Mouse (Mus musculus): ENCODE results near the gene Cuedc1.

The Cuedc1 gene

DNA sequence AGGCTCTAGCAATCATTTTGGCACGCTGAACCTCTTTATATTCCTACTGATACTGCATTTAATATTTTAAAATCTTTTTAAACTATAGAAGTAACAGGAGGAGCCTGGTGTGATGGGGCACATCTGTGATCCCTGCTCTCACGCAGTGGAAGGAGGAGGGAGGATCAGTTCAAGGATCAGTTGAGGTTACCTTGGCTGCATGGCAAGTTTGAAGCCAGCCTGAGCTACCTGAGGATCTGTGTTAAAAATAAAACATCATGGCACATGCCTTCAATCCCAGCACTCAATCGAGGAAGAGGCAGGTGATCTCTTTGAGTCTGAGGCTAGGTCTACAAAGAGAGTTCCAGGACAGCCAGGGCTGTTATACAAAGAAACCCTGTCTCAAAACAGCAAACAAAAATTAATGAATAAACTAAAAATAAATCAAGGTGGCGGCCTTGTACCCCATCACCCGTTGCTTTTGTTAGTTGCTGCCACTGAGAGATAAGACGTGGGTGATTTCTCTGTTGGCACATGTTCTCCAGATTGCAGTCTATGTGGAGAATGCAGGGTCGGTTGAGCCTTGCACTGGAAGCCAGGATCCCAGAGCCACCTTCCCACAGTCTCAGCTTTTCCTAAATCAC lies 50.3 kb downstream of the Cuedc1 start:
- no peak for DNase-seq (ENCODE audit: low spot score in 2 of 2)

DNA sequence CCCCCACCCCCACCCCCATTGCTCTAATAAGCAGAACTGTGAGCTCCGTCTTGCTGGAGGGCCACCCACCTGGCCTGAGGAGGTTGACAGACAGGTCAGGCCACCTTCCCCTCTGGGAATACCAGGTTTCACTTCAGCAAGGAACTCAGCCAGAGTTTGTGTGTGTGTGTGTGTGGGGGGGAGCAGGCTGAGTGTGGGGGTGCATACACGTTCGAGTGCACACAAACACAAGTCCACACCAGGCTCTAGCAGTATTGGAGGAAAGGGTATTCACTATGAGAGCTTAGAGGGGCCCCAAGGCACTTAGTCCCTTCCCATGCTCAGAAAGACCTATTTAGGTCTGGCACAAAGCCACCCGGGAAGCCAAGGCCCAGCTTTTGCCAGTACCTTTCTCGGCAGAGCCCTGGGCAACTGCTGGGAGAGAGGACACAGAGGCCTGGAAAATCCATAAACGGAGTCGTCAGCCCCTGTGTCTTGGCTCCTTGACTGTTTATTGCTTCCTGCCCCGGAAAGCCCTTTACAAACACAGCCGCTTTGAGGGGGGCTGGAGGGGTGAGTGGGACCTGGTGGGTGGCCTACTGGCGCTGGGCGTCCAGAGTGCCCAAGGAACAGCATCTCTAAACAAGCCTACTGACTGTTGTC lies 50.9 kb downstream of the Cuedc1 start:
- no peak for DNase-seq (ENCODE audit: low spot score in 2 of 2)

DNA sequence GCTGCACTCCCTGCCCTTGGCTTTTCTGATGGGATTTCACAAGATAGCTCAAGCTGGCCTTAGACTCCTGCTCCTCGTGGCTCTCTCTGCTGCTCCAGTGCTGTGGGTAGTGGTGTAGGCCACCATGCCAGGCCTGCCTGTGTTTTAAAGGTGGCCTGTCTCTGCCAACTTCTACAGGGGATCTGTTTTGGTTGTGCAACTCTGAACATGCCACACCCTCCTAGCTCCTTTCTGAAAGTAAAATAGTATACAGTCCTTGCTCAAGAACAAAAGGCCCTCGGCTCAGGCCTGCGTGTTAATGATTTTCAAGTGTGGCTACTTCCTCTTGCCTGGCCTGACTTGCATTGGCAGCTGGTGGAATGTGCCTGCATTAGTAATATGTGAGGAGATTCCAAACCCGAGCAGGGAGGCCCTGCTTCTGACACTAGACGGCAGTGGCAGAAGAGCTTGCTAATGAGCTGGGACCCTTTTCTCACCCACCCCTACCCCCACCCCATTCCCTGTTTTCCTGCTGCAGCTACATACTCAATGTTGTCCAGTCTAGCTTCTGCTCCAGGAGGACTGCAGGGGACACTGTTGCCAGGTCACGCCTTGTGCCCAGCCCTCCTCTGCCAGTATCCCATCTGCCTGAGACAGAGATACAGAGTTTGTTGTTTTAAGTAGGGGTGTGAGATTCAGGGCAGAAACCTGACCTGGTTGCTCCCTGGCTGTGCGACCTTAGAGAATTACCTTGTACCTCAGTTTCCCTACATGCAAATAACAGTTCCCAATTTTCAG lies 53.7 kb downstream of the Cuedc1 start:
- DNase-seq (ENCODE audit: low spot score in 2 of 2), result no peak

DNA sequence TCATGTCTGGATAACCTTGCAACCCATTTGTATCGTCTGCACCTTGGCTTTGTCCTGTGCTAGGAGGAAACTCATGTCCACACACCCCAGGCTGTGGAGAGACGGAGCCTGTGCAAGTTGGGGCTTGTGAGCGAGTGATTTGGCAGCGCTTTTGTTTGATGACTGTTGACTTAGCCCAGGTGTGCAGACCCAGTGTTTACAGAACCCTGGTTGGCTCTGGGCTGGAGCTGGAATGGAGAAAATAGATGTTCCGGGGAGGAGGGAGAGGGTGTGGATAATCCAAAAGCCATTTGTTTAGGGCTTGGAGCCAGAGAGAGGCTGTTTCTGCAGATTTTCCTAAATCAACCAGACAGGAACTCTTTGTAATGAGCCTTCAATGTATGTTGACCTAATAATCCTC lies 56.0 kb downstream of the Cuedc1 start:
- no peak for DNase-seq (ENCODE audit: low spot score in 2 of 2)

DNA sequence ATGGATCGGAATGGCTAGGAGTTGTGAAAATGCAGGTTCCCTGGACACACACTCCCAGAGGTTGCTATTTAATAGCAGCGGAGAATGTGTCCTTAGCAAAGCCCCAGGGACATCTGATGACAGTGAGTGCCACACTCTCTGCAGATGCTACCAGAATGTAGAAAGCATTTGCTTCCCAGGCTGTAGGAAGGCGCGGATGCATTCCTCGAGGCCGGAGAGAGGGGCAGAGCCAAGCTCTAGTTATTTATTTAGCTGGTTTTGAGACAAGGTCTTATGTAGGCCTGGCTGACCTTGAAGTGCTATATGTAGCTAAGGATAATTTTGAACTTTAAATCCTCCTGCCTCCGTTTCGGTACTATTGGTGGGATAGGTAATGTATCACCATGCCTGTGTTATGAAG lies 56.6 kb downstream of the Cuedc1 start:
- DNase-seq (ENCODE audit: low spot score in 2 of 2), result no peak

DNA sequence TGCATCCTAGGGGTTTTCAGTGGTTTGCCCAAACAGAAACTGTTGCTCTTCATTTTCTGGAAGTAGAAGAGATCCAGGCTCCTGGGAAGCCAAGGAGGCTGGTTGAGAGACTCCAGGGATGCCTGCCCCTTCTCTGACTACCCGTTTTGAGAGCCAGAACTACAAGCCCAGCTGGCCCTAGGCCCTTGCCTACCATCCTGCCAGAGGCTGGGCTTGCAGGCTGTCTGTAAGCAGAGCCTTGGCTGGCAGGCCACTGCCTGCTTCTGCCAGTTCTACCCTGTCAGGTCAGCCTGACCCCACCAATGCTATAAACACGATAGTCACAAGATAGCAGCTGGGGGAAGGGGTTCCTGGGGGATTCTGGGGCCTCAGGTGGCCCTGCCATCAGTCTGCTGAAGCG lies 57.6 kb downstream of the Cuedc1 start:
- no peak for DNase-seq (ENCODE audit: low spot score in 2 of 2)

DNA sequence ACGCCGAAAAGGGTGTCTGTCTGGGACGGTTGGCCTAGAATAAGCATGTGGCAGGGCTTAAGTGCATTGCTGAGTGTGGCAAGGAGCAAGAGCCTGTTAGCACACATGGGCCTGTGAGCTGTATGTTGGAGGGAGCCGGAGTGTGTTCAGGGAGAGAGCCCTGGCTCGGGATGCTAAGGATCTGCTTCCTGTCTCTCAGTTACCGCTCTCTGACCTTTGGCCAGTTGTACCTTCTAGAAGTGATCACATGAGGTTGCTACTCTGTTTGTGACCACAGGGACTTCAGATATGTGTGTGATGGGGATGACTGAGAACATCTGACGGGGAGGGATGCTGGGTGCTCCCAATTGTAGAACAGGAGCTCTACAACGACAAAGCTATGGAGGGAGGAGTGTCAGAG lies 58.1 kb downstream of the Cuedc1 start:
- DNase-seq (ENCODE audit: low spot score in 2 of 2), result no peak

DNA sequence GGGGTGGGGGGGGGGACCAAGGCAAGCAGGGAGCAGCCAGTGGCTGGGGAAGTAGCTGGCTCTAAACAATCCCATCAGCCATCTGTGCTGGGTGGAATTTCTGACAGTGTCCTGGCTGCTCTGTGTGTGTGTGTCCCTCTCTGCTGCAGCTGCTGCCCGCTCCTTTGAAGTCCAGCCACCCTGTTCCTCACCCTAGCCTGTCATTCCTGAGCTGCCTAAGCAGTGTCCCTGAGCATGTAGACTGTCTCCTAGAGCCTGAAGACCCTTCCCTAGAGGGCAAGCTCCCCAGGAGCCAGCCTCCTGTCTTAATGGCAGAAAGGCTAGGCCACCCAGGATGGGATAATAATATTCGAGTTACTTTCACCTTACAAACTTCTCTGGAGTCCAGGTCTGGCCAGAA lies 58.5 kb downstream of the Cuedc1 start:
- no peak for DNase-seq (ENCODE audit: low spot score in 2 of 2)

DNA sequence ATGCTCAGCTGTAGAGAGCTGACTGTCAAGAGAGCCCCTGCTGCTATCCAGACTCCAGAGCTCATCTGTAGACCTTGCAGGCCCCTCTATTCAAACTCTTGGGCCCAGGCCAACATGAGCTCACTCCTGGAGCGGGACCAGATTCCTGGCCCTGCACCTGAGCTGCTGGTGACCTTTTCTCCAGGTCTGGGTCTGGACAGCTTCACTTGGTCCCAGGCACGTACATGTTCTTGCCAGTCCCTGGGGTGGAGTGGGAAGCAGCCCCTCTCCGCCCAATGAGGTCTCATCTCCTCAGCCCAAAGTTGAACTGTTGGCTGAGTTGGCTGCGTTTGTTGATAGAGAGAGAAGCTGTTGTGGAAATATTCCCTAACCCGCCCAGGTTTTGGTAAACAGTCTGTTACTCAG lies 61.0 kb downstream of the Cuedc1 start:
- DNase-seq (ENCODE audit: low spot score in 2 of 2), result no peak

DNA sequence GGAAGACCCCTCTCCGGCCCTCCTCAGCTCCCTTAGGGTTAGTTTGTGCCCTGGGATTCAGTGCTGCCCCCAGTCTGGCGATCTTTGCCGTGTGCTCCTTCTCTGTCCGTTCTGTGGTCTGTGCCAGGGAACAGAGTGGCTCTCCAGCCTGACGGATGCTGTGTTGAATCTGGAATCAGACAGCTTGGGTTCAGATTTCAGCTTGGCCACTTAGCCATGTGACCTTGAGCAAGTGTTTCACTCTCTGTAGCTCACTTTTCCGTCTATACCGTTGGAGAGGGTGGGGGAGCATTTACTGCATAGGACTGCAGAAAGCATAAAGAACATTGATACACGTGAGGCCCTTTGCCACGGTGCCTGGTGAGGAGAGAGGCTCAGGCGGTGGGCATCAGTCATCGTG lies 61.5 kb downstream of the Cuedc1 start:
- DNase-seq (ENCODE audit: low spot score in 2 of 2), result no peak

DNA sequence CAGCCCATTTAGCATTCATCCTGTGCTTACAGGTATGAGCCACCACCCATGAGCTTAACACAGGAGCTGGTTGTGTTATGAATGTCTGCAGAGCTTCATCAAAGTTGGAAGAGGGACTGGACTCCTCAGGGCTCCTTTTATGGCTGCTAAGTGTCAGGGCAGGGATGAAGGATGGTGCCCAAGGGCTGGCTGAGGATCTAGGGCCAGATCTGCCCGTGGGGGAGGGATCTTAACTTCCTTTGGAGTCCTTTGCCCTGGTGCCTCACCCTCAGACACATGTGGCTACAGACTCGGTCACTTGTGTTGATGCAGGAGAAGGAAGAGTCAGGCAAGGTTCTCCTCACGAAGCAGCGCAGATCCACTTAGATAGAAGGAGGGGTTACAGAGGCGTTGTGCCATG lies 62.5 kb downstream of the Cuedc1 start:
- DNase-seq (ENCODE audit: low spot score in 2 of 2), result no peak

DNA sequence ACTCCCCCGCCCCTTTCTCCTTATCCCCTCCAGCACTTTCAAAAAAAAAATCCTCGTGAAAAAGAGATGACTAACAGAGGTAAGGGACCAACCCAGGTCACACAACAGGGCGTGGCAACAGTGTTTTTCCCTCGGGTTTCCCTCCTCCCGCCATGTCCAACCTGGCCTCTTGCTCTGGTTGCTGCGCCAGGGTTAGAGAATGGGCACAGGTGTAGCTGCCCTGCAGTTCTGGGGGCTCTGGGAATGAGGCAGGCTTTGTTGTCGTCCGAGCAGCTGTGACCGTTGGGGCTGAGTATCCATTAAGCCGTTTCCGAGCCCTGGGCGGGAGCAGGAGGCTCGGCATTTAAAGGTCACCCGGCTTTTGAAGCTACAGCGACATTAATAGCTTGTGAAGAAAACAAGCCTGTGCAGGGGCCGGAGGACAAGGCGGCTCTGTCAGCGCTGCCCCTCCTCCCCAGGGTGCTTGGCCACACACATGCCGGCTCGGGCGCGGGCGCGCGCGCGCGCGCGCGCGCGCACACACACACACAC lies 63.3 kb downstream of the Cuedc1 start:
- DNase-seq (ENCODE audit: low spot score in 2 of 2), result no peak

DNA sequence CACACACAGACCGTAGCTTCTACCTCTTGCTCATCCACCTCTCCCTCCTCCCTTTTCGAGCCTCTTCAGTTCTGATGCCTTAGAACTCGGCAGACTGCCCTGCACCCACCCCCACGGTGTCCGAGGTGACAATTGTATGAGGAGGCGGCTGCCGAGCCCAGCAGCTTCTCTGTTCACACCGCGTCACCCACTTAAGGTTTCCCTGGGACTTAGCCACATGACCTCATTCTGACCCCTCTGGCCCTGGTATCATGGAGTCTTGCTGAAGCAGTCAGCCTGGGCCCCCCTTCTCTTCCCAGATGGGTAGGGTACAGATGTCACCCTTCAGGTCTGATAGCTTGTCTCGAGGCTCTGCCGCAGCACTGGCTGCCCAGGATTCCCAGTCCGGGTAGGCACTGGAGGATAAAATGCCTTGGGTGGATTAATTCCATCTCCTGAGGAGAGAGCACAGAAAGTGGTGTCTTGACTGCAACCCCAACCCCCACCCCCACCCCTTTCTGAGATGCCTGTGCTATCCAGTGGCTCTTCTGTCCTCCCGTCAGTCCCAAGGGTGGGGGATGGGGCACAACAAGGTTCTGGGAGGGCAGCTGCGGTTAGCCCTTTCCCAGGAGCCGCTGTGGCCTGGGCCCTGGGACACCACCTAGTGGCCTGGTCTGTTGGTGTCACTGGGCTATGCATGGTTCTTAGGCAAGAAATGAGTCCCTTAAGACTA lies 63.9 kb downstream of the Cuedc1 start:
- peak; percentile 61 to 70 for DNase-seq (ENCODE audit: low spot score in 2 of 2)

DNA sequence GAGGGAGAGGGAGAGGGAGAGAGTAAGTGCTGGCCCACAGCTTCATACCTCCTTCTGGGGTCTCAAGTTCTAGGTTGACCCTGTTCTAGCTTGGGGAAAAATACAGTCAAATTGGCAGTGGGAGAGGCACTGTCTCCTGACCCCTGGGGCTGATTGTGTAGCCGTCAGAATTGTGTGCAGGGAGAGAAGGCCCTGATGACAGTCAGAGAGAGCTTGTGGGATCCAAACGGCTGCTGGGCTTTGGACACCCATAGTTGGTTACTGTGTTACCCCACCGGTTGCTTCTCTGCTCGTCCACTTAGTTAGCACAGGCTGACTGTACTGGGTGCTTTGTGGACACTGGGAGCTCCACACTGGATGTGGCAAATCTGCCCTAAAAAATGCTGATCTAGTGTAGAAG lies 64.9 kb downstream of the Cuedc1 start:
- no peak for DNase-seq (ENCODE audit: low spot score in 2 of 2)

DNA sequence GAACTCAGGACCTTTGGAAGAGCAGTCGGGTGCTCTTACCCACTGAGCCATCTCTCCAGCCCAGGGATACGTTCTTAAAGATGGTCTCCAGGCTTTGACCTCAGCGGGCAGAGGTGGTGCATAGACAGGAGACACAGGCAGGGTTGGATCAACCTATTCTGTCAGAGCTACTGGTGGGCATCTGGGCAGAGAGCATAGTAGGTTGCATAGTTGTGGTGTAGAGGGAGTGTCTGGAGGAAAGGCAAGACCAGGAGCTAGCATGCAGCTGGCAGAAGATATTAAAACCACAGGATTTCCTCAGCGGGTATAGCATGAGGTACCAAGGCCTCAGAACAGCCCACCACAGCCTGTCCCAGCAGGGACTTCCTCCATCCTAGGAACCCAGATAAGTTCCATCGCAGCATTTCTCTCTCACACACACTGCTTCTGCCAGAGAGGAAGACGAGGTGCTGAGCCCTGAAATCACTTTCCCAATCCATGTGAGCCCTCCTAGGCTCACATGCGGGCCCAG lies 66.4 kb downstream of the Cuedc1 start:
- no peak for DNase-seq (ENCODE audit: low spot score in 2 of 2)

DNA sequence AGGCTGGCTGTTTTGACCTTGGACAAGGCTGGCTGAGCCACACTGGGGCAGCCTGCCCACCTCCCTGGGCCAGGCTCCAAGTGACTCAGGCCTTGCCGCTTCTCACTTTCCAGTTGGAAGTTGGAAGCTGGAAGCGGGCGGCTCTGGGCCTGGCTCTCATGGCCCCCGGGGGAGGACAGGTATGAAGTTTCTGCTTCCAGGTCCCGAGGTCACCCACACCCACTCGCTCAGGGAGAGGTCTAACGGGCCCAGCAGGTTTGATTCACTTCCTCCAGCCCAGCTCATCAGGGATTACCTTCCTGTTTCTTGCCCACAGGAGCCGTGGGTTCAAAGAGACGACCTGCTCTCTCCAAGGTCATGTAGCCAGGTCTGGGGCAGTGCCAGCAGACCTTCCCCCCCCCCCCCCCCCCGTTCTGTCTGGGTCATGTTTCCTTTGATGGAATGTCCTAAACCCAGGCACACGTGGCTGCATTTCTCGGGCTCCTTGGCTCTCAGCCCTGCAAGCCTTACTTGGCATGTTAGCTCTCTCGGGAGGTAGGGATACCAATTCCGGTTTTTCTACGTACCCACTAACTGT lies 67.0 kb downstream of the Cuedc1 start:
- no peak for DNase-seq (ENCODE audit: low spot score in 2 of 2)

DNA sequence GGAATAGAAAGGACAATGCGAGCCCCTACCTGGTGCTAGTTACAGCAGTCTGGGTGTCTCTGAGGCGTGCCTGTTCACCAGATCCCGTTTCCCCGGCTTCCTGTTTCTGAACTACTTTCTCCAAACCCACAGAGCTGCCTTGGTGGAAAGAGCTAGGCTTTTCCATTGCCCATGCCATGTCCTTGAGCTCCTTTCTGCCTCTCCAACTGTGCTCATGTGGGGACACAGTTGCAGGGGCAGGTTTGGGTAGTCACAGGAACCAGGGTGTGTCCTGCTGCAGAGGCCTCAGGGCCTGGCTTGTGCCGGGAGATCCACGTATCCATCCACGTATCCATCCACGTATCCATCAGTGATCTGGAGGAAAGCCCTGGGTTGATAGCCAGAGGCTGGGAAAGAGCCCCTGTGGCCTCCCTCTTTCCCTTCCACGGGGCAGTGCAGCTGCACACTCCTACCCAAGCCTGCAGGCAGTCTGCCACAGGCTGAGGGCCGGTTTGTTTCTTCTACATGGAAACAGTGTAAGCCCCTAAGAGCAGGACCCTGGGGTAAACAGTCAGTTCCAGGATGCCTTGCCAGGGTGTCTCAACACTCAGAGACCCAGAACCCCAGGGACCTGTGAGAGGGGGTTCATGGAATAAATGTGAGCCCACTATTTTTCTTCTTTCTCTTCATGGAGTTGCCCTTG lies 68.0 kb downstream of the Cuedc1 start:
- DNase-seq (ENCODE audit: low spot score in 2 of 2), result no peak

DNA sequence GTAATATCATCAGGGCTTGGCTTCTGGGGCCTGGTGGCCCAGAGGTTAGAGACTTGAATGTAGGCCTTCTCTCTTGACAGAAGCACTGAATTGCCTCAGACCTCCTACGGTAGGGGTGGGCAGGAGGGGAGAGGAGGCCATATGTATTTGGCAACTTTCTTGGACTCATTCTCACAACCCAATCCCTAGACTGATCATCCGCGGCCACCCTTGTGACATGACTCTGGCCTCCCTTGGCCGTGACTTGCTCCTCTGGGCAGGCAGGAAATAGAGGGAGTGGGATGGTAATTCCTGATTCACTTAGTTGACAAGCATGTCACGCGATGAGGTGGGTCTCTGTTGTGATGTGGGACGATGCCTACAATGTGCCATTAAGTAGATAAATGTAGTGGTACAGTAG lies 68.6 kb downstream of the Cuedc1 start:
- DNase-seq (ENCODE audit: low spot score in 2 of 2), result no peak

DNA sequence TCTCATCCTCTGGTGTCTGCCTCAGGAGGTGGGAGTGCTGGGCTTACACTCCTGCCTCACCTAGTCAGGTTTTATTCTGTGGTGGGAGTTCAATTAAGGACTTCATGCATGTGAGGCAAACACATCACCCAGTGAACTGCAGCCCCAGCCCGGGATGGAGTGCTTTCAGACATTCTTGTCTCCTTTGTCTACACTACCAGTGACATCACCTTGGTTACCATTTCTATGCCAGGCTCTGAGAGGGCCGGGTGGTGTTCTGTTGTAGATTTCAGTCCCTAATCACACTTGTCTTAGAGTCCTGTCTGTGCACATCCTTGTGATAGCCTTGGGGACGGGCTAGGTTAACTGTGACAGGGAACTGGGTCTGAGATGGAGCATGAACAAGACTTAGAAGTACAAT lies 70.8 kb downstream of the Cuedc1 start:
- no peak for DNase-seq (ENCODE audit: low spot score in 2 of 2)

DNA sequence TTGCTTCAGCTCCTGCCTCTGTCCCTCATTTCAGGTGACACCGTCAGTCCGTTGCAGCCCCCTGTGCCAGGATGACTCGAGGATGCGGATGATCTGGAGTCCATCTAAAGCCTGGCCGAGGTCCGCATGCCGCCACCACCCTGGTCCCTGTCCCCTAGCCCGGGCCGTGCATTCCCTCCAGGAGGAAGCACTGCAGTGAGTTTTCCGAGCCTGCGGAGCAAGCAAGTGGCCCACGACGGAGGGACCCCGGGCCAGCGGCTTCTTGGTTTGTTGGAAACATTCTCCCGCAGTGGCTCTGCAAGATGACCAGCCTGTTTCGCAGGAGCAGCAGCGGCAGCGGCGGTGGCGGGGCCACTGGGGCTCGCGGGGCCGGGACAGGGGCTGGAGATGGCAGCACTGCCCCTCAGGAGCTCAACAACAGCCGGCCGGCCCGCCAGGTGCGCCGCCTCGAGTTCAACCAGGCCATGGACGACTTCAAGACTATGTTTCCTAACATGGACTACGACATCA lies 71.7 kb downstream of the Cuedc1 start:
- no peak for DNase-seq (ENCODE audit: low spot score in 2 of 2)

DNA sequence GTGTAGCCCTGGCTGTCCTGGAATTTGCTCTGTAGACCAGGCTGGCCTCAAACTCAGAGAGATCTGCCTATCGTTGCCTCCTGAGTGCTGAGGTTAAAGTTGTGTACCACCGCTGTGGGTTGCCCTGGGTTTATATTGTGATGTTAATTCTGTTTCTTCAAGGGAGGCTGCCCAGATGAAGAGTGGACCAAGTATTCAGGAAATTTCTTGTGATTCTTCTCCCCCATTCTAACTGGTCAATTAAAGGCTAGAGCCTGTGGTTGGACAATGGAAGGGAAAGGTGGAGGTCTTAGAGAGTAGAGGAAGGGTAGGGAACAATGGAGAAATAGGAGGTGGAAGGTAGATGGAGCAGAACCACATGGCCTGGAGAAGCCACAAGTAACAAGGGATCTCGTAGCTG lies 72.7 kb downstream of the Cuedc1 start:
- no peak for DNase-seq (ENCODE audit: low spot score in 2 of 2)

All from frontal cortex, postnatal 25 days (tissue).